Mouse (Mus musculus) adrenal gland (tissue): ENCODE data around the gene St8sia1.

Experiments
- intact Hi-C: fragments of 180-260 bp; cut with DNase I; formaldehyde crosslinking; loops from one replicate; pipeline ENCODE4 v1.15.1; 2025

Gene St8sia1

GRCm38 (mm10) chr6:142830221-142830620 lies 134.0 kb downstream of the St8sia1 start:
- intact Hi-C loops = no loop called here

- intact Hi-C loops = no loop called here
Measured at GRCm38 (mm10) chr6:142825449-142825848, 138.8 kb downstream of the St8sia1 start.

GRCm38 (mm10) chr6:142823008-142823787 lies 141.1 kb downstream of the St8sia1 start:
- intact Hi-C loops = no loop called here

GRCm38 (mm10) chr6:142818306-142818705 lies 145.9 kb downstream of the St8sia1 start:
- intact Hi-C loops = no loop called here

- intact Hi-C loops = no loop called here
Measured at GRCm38 (mm10) chr6:142815513-142815912, 148.7 kb downstream of the St8sia1 start.

GRCm38 (mm10) chr6:142814495-142814921 lies 149.7 kb downstream of the St8sia1 start:
- intact Hi-C loops = no loop called here

- intact Hi-C loops = no loop called here
Measured at GRCm38 (mm10) chr6:142814011-142814410, 150.2 kb downstream of the St8sia1 start.

GRCm38 (mm10) chr6:142812969-142813368 lies 151.3 kb downstream of the St8sia1 start:
- intact Hi-C loops = no loop called here

- intact Hi-C loops = no loop called here
Measured at GRCm38 (mm10) chr6:142810239-142810638, 154.0 kb downstream of the St8sia1 start.

- intact Hi-C loops = no loop called here
Measured at GRCm38 (mm10) chr6:142809373-142810098, 154.7 kb downstream of the St8sia1 start.

GRCm38 (mm10) chr6:142806326-142806725 lies 157.9 kb downstream of the St8sia1 start:
- intact Hi-C loops = no loop called here

GRCm38 (mm10) chr6:142804402-142804801 lies 159.8 kb downstream of the St8sia1 start, which contains the start of gene Sult6b2:
Sult6b2 (minus strand) TSS chr6:142804502.
- intact Hi-C loops = no loop called here

- intact Hi-C loops = no loop called here
Measured at GRCm38 (mm10) chr6:142802617-142803525, 161.4 kb downstream of the St8sia1 start.

- intact Hi-C loops = no loop called here
Measured at GRCm38 (mm10) chr6:142801687-142802086, 162.6 kb downstream of the St8sia1 start.

- intact Hi-C loops = no loop called here
Measured at GRCm38 (mm10) chr6:142799704-142800374, 164.4 kb downstream of the St8sia1 start.

- intact Hi-C loops = no loop called here
Measured at GRCm38 (mm10) chr6:142798837-142799236, 165.4 kb downstream of the St8sia1 start.

- intact Hi-C loops = no loop called here
Measured at GRCm38 (mm10) chr6:142797996-142798395, 166.3 kb downstream of the St8sia1 start.

GRCm38 (mm10) chr6:142795655-142796441 lies 168.4 kb downstream of the St8sia1 start:
- intact Hi-C loops = no loop called here

- intact Hi-C loops = no loop called here
Measured at GRCm38 (mm10) chr6:142795087-142795486, 169.2 kb downstream of the St8sia1 start.

GRCm38 (mm10) chr6:142793468-142793867 lies 170.8 kb downstream of the St8sia1 start:
- intact Hi-C loops = no loop called here
